Mouse (Mus musculus) left cerebral cortex, postnatal 36 days (tissue): ENCODE data around the gene Panx2. TPM values are rescaled to one million over a fixed set of nuclear protein-coding genes. Genes with fewer than 3 reads are reported as not detected.
A peak's percentile ranks its signal among the peaks of the same experiment; 100 is the strongest.

ENCODE experiments used
- DNase-seq, 2 experiments: peaks; one replicate each; pipeline ENCODE4 v3.0.0; 2021 to 2022; ENCODE audit warnings: low spot score in 2 of 2, mixed read lengths in 1 of 2
- intact Hi-C: fragments of 180-260 bp; cut with DNase I; formaldehyde crosslinking; loops from one replicate; pipeline ENCODE4 v1.15.1; 2025
- total RNA-seq, 2 experiments: library from RNA; stranded (reverse); gene quantifications; 2 replicates each; pipeline ENCODE4 v1.2.3; 2021

The Panx2 gene
- total RNA-seq, 2 experiments from 2014 or later: 100 to 103 TPM

- no peak for DNase-seq
- intact Hi-C loops: no loop called here
Observed at GRCm38 (mm10) chr15:89106976-89107375, 47.4 kb downstream of the Panx2 start.

GRCm38 (mm10) chr15:89110147-89110546 lies 50.6 kb downstream of the Panx2 start:
- DNase-seq: no peak
- intact Hi-C loops: no loop called here

GRCm38 (mm10) chr15:89118007-89118406 lies 58.5 kb downstream of the Panx2 start:
- intact Hi-C loops: no loop called here
- DNase-seq: no peak

GRCm38 (mm10) chr15:89122649-89123366 lies 63.3 kb downstream of the Panx2 start, which contains the start of gene Tubgcp6:
Gene Tubgcp6, minus strand, starts transcription at chr15:89123112.
- peak; percentile 96 for DNase-seq
- intact Hi-C loops: loop anchor here (2.0 to 5.0 kb wide), 2 partner anchors 44 to 74 kb away; partner anchors contain the start of gene Dennd6b

Other genes starting within 250 kb of the Panx2 start
- 10 to 100 TPM; 12.8 to 15.7 TPM for gene Alg12, start 240.4 kb upstream of the Panx2 start, total RNA-seq
- 10 to 100 TPM; 17.5 to 26.0 TPM for gene Creld2, start 240.1 kb upstream of the Panx2 start, total RNA-seq
- gene Pim3, start 197.5 kb upstream of the Panx2 start, total RNA-seq: 10 to 100 TPM; 35.0 to 51.0 TPM
- gene Ttll8, start 105.3 kb upstream of the Panx2 start, total RNA-seq: 1 to 10 TPM; 1.1 to 2.1 TPM
- gene Mlc1, start 80.7 kb upstream of the Panx2 start, total RNA-seq: 100 to 1,000 TPM in 1 of 2 experiments, 10 to 100 TPM in 1; 99.9 to 111 TPM
- gene Mov10l1, start 76.8 kb upstream of the Panx2 start, total RNA-seq: not detected
- gene Trabd, start 15.4 kb downstream of the Panx2 start, total RNA-seq: 10 to 100 TPM; 16.8 to 19.5 TPM
- gene Selenoo, start 29.4 kb downstream of the Panx2 start, total RNA-seq: 10 to 100 TPM; 22.6 to 23.1 TPM
- gene Tubgcp6, start 63.4 kb downstream of the Panx2 start, total RNA-seq: 10 to 100 TPM; 29.6 to 30.6 TPM
- 10 to 100 TPM; 12.8 to 16.8 TPM for gene Hdac10, start 69.0 kb downstream of the Panx2 start, total RNA-seq
- gene Mapk12, start 81.0 kb downstream of the Panx2 start, total RNA-seq: 10 to 100 TPM in 1 of 2 experiments, 1 to 10 TPM in 1; 6.1 to 11.1 TPM
- 10 to 100 TPM; 45.3 to 54.5 TPM for gene Mapk11, start 89.9 kb downstream of the Panx2 start, total RNA-seq
- gene Plxnb2, start 121.1 kb downstream of the Panx2 start, total RNA-seq: 10 to 100 TPM; 42.2 to 54.0 TPM
- gene Dennd6b, start 136.8 kb downstream of the Panx2 start, total RNA-seq: 10 to 100 TPM; 39.9 to 52.2 TPM
- gene Ppp6r2, start 151.8 kb downstream of the Panx2 start, total RNA-seq: 100 to 1,000 TPM; 162 to 167 TPM